Mouse (Mus musculus): ENCODE results near the gene 6330409D20Rik. TPM values are rescaled to one million over a fixed set of nuclear protein-coding genes. Genes with fewer than 3 reads are reported as not detected.

Gene 6330409D20Rik
- polyA plus RNA-seq, 1 experiment from 2014 or later: 3.5 TPM

DNA sequence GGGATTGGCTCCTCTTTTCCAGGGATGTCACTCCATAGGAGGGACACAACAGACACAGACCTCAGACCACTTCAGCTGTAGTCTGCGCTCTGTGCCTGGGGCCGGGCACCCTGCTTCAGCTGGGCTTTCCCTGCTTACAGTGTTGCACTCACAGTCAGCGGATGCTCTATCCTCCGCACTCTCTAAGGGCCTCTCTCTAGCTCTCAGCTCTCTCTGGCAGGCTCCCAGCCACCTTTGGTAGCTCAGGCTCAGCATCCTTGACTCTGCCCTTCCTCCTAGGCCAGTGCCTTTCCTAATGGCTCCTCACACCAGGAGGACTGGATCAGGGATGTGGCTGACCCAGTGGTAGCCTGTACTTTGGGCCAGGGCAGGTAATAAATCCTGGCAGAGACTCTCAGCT, 8.9 kb downstream of the 6330409D20Rik start:
- H3K4me3 ChIP-seq (replicated peaks; ENCODE audit: low read length): no peak overlapping the region
- no peak overlapping the region for H3K4me2 ChIP-seq (ENCODE audit: low read length)
- no peaks in the 10 kb centered on the region for H3K27me3 ChIP-seq (replicated peaks; ENCODE audit: control insufficient read depth, insufficient read depth, low read length)
- no peak for ATAC-seq
- peaks cover 7% of the 10 kb centered on the region for H3K4me1 ChIP-seq (replicated peaks; ENCODE audit: control insufficient read depth, insufficient read depth, low read length)
- no peaks in the 10 kb centered on the region for H3K9me3 ChIP-seq (ENCODE audit: control insufficient read depth, low read length)
- no peaks in the 10 kb centered on the region for H3K36me3 ChIP-seq (ENCODE audit: control insufficient read depth, insufficient read depth)
- no peak overlapping the region for H3K27ac ChIP-seq (ENCODE audit: low read length)
- no peak overlapping the region for H3K9ac ChIP-seq (replicated peaks; ENCODE audit: low read depth, low read length)
- 74% methylated on average over 4 of the region's 4 CpGs for WGBS

DNA sequence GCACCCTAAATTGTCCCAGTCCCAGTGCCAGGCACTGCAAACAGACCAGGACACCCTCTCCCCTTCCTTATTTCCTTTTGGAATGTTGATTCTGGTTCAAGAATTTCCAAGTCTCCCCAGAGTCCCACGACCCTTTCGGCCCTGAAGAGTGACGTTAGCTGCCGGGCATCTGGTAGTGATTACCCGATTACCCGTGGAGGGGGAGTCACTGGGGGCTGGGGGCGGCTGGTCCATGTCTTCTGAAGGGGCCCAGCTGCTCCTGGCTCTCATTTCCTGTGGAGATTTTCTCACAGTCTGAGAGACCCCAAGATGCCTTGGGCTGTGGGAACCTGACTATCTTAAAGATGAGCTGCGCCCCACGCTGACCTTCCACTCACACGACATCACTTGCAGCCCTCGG, 10.0 kb downstream of the 6330409D20Rik start:
- no peaks in the 10 kb centered on the region for H3K27me3 ChIP-seq (replicated peaks; ENCODE audit: control insufficient read depth, insufficient read depth, low read length)
- no peak overlapping the region for H3K9ac ChIP-seq (replicated peaks; ENCODE audit: low read depth, low read length)
- H3K27ac ChIP-seq (ENCODE audit: low read length): no peak overlapping the region
- 66% methylated on average over 11 of the region's 11 CpGs for WGBS
- H3K9me3 ChIP-seq (ENCODE audit: control insufficient read depth, low read length): no peaks in the 10 kb centered on the region
- H3K4me2 ChIP-seq (ENCODE audit: low read length): no peak overlapping the region
- no peak for ATAC-seq
- no peaks in the 10 kb centered on the region for H3K36me3 ChIP-seq (ENCODE audit: control insufficient read depth, insufficient read depth)
- H3K4me3 ChIP-seq (replicated peaks; ENCODE audit: low read length): no peak overlapping the region
- H3K4me1 ChIP-seq (replicated peaks; ENCODE audit: control insufficient read depth, insufficient read depth, low read length): peaks cover 7% of the 10 kb centered on the region

DNA sequence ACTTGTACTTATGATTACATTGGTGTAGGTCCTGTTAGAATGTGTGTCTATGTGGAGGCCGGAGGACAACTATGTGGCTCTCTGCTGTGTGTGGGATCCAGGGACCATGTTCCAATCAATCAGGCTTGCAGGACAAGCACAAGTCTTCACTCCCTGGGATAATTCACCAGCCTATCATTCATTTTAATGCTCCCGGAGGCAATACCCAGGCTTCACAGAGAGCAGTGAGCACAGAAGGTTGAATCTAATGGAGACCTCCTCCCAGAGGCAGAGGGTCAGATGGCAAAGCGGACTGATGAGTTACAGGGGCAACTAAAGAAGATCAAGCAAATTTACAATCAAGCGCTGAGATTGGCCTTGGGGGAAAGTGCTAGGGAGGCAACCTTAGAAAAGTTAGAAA, 11.3 kb downstream of the 6330409D20Rik start:
- H3K4me3 ChIP-seq (replicated peaks; ENCODE audit: low read length): no peak overlapping the region
- peaks cover 7% of the 10 kb centered on the region for H3K4me1 ChIP-seq (replicated peaks; ENCODE audit: control insufficient read depth, insufficient read depth, low read length)
- H3K9ac ChIP-seq (replicated peaks; ENCODE audit: low read depth, low read length): no peak overlapping the region
- no peak for ATAC-seq
- no peaks in the 10 kb centered on the region for H3K27me3 ChIP-seq (replicated peaks; ENCODE audit: control insufficient read depth, insufficient read depth, low read length)
- H3K9me3 ChIP-seq (ENCODE audit: control insufficient read depth, low read length): no peaks in the 10 kb centered on the region
- H3K4me2 ChIP-seq (ENCODE audit: low read length): no peak overlapping the region
- no peaks in the 10 kb centered on the region for H3K36me3 ChIP-seq (ENCODE audit: control insufficient read depth, insufficient read depth)
- 86% methylated on average over 4 of the region's 4 CpGs for WGBS
- no peak overlapping the region for H3K27ac ChIP-seq (ENCODE audit: low read length)

DNA sequence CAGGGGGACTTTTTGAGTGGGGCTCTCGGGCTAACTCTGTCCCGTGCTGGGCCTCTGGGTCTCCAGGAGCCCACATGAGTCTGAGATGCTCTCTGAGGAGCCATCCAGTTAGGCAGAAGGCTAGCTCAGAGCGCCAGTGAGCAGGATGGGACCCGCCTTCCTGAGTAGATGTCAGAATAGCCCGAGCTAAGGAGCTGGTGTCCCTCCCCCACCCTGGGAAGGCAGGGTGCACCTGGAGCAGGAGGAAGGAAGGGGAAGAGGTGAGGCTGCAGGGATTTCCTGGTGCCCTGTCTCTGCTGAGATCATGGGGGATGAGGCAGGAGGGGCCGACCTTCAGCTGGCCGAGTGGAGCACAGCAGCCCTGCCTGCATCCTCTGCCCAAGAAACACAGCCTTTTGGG, 12.4 kb downstream of the 6330409D20Rik start:
- Histone ChIP-seq H3K9ac (replicated peaks; ENCODE audit: low read depth, low read length) (no peak overlapping the region), H3K4me3 (replicated peaks; ENCODE audit: low read length) (no peak overlapping the region), H3K4me2 (ENCODE audit: low read length) (no peak overlapping the region), H3K9me3 (ENCODE audit: control insufficient read depth, low read length) (no peaks in the 10 kb centered on the region), H3K36me3 (ENCODE audit: control insufficient read depth, insufficient read depth) (no peaks in the 10 kb centered on the region), H3K4me1 (replicated peaks; ENCODE audit: control insufficient read depth, insufficient read depth, low read length) (peaks cover 7% of the 10 kb centered on the region), H3K27ac (ENCODE audit: low read length) (no peak overlapping the region), H3K27me3 (replicated peaks; ENCODE audit: control insufficient read depth, insufficient read depth, low read length) (no peaks in the 10 kb centered on the region)
- WGBS: 56% methylated on average over 7 of the region's 7 CpGs
- ATAC-seq: no peak

DNA sequence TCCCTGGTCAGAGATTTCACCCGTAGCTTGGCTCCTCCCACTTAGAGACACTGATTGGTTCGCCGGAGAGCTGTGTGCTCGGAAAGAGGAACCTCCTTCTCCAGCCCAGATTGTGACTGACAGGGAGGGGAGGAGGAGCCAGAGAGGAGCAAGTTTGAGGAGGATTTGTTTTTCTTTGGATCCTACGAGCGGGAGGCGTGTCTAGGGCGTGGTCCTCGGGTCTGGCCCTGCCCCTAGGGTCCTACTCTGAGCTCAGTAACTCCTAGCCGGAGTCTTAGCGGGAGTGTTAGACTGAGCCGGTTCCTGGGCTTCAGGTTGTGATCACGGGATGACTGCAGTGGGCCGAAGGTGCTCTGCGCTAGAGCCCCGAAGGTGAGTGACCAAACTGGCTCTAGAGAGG, 13.4 kb downstream of the 6330409D20Rik start:
- Histone ChIP-seq H3K9me3 (ENCODE audit: control insufficient read depth, low read length) (no peaks in the 10 kb centered on the region), H3K36me3 (ENCODE audit: control insufficient read depth, insufficient read depth) (no peaks in the 10 kb centered on the region), H3K4me1 (replicated peaks; ENCODE audit: control insufficient read depth, insufficient read depth, low read length) (peaks cover 7% of the 10 kb centered on the region), H3K4me2 (ENCODE audit: low read length) (peak overlapping the region; percentile 49), H3K27ac (ENCODE audit: low read length) (no peak overlapping the region), H3K4me3 (replicated peaks; ENCODE audit: low read length) (peak overlapping the region; percentile 29), H3K9ac (replicated peaks; ENCODE audit: low read depth, low read length) (peak overlapping the region; percentile 12; the same call in 1 of the 2 replicates), H3K27me3 (replicated peaks; ENCODE audit: control insufficient read depth, insufficient read depth, low read length) (no peaks in the 10 kb centered on the region)
- WGBS: 1% methylated on average over 16 of the region's 16 CpGs
- ATAC-seq: peak; percentile 99

DNA sequence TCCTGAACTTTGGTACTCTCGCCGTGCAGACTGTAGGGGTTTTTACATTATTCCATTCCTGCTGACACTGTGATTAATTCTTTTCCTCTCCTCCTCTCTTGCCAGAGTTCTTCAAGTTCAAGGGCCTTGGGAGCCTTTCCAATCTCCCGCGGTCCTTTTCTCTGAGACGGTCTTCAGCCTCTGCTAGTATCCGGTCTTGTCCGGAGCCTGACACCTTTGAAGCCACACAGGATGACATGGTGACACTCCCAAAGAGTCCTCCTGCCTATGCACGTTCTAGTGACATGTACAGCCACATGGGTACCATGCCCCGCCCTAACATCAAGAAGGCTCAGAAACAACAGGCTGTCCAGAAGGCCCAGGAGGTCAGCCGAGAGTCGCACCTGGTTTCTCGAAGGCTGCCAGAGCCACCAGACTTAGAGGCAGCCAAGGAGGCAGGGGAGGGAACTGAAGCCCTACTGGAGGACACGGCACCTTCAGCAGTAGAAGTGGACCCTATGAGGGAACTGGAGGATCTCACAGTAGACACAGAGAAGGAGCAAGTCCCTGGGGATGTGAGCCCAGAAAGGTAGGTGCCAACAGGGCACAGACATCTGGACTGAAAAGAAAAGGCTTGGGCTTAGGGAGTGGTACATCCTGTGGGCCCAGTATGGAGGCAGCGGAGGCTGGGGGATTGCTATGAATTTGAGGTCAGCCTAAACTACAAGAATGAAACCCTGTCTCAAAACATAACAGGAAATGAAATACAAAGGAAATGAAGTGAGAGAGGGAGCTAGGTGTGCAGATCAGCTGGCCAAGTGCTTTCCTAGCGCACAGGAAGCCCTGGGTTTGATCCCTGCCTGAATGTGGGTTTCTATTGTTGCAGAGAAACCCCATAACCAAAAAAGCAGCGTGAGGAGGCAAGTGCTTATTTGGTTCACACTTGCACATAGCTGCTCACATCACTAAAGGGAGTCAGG, 15.7 kb downstream of the 6330409D20Rik start:
- no peaks in the 10 kb centered on the region for H3K27me3 ChIP-seq (replicated peaks; ENCODE audit: control insufficient read depth, insufficient read depth, low read length)
- ATAC-seq: no peak
- no peaks in the 10 kb centered on the region for H3K36me3 ChIP-seq (ENCODE audit: control insufficient read depth, insufficient read depth)
- H3K4me1 ChIP-seq (replicated peaks; ENCODE audit: control insufficient read depth, insufficient read depth, low read length): peaks cover 7% of the 10 kb centered on the region
- H3K4me3 ChIP-seq (replicated peaks; ENCODE audit: low read length): no peak overlapping the region
- no peak overlapping the region for H3K4me2 ChIP-seq (ENCODE audit: low read length)
- no peaks in the 10 kb centered on the region for H3K9me3 ChIP-seq (ENCODE audit: control insufficient read depth, low read length)
- no peak overlapping the region for H3K27ac ChIP-seq (ENCODE audit: low read length)
- no peak overlapping the region for H3K9ac ChIP-seq (replicated peaks; ENCODE audit: low read depth, low read length)
- 82% methylated on average over 16 of the region's 16 CpGs for WGBS

DNA sequence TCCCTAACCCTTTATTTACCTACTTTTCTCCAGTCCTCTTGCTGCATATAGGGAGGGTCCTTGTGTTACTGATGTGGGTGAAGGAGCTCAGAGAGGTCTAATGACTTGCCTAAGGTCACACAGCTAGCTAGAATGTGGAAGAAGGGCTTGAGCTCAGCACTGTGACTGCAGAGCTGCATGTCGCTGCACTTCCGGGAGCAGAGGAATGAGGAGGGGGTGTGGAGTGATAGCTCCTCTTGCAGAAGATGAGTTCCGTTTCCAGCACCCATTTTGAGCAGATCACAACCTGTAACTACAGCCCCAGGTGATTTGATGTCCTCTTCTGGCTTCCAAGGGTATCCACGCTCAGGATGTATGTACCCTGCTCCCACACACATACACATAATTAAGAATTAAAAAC, 16.7 kb downstream of the 6330409D20Rik start:
- H3K4me1 ChIP-seq (replicated peaks; ENCODE audit: control insufficient read depth, insufficient read depth, low read length): peaks cover 7% of the 10 kb centered on the region
- no peak for ATAC-seq
- no peak overlapping the region for H3K4me2 ChIP-seq (ENCODE audit: low read length)
- 78% methylated on average over 4 of the region's 4 CpGs for WGBS
- no peaks in the 10 kb centered on the region for H3K27me3 ChIP-seq (replicated peaks; ENCODE audit: control insufficient read depth, insufficient read depth, low read length)
- H3K36me3 ChIP-seq (ENCODE audit: control insufficient read depth, insufficient read depth): no peaks in the 10 kb centered on the region
- H3K9ac ChIP-seq (replicated peaks; ENCODE audit: low read depth, low read length): no peak overlapping the region
- no peak overlapping the region for H3K27ac ChIP-seq (ENCODE audit: low read length)
- H3K4me3 ChIP-seq (replicated peaks; ENCODE audit: low read length): no peak overlapping the region
- H3K9me3 ChIP-seq (ENCODE audit: control insufficient read depth, low read length): no peaks in the 10 kb centered on the region

DNA sequence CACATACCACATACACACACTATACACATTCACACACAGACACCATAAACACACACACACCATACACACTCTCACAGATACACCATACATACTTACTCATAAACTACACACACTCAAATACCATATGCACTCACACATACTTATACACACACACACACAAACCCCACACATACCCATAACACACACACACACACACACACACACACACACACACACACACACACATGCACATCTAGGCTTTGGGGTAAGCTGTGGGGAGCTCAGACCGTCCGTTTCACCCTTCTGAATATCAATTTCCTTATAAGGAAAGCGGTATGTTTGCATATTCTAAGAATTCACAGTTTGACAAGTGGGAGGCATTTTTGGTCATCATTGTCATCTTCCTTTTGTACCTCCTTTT, 18.2 kb downstream of the 6330409D20Rik start:
- ATAC-seq: no peak
- H3K4me2 ChIP-seq (ENCODE audit: low read length): no peak overlapping the region
- H3K9me3 ChIP-seq (ENCODE audit: control insufficient read depth, low read length): no peaks in the 10 kb centered on the region
- no peak overlapping the region for H3K9ac ChIP-seq (replicated peaks; ENCODE audit: low read depth, low read length)
- H3K27ac ChIP-seq (ENCODE audit: low read length): no peak overlapping the region
- no peak overlapping the region for H3K4me3 ChIP-seq (replicated peaks; ENCODE audit: low read length)
- H3K4me1 ChIP-seq (replicated peaks; ENCODE audit: control insufficient read depth, insufficient read depth, low read length): peaks cover 6% of the 10 kb centered on the region
- 71% methylated on average over 3 of the region's 3 CpGs for WGBS
- H3K27me3 ChIP-seq (replicated peaks; ENCODE audit: control insufficient read depth, insufficient read depth, low read length): no peaks in the 10 kb centered on the region
- H3K36me3 ChIP-seq (ENCODE audit: control insufficient read depth, insufficient read depth): no peaks in the 10 kb centered on the region

DNA sequence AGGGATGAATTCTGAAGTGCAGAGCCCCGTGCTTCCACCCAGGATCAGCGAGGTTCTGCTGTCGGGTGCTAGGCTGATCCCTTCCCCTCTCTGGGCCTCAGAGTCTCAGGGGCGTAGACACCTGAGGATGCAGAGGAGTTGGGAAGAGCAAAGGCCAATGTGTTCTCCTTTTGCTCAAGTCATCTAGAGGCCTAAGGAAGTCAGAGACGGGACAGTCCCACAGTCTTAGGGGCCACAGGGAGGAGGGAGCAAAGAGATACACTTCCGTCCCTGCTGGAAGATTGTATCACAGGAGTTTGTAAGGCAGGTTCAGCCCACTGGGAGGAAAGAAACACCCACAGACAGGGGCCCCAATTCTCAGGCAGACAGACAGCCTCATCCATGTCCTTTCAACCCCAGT, 18.8 kb downstream of the 6330409D20Rik start:
- no peak overlapping the region for H3K9ac ChIP-seq (replicated peaks; ENCODE audit: low read depth, low read length)
- no peaks in the 10 kb centered on the region for H3K27me3 ChIP-seq (replicated peaks; ENCODE audit: control insufficient read depth, insufficient read depth, low read length)
- H3K4me1 ChIP-seq (replicated peaks; ENCODE audit: control insufficient read depth, insufficient read depth, low read length): peaks cover 2% of the 10 kb centered on the region
- H3K9me3 ChIP-seq (ENCODE audit: control insufficient read depth, low read length): no peaks in the 10 kb centered on the region
- no peak overlapping the region for H3K4me3 ChIP-seq (replicated peaks; ENCODE audit: low read length)
- WGBS: 59% methylated on average over 6 of the region's 6 CpGs
- no peak overlapping the region for H3K27ac ChIP-seq (ENCODE audit: low read length)
- no peak for ATAC-seq
- no peak overlapping the region for H3K4me2 ChIP-seq (ENCODE audit: low read length)
- H3K36me3 ChIP-seq (ENCODE audit: control insufficient read depth, insufficient read depth): no peaks in the 10 kb centered on the region

All from forebrain, embryonic 16.5 days (tissue).